ENCODE assay signal across 9 mouse cellular contexts in the genomic region with DNA sequence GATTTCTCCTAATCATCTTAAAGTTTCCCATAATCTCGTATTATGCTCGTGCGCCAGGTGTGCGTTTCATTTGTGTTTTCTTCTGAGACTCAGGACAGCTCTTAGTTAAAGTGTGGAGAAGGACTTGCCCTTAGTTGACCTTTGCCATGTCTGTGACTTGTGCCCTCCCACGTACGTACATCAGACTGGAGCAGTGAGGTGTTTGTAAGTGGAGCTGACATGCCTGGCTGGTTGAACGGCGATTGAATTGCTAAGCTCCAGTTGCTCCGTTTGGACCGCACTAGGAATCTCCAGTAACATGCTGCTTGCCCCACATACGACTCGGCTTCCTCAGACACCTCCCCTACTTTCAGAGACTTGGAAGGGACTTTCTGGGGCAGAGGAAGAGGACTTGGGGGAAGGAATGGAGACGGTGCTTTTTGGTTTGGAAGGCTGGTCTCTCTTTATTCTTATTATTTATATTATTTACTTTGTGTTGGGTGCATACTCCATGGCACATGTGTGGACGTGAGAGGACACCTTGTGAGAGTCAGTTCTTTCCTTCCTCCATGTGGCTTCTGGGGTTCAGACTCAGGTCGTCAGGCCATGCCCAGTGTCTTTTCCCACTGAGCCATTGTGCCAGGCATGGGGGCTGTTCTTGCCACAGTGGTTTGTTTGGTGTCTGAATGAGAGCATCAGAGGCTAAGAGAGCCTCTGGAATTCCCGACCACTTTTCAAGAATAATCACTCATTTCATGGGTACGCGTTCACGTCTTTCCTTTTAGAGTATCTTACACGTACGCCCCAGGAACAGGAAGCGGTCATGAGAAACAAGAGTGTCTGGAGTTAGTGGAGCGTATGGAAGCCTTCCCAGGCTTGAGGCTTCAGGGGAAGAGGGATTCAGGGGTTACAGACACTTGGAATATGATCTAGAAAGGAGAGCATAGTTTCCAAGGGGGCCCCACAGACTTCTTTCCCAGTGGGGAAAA. TPM values are rescaled to one million over a fixed set of nuclear protein-coding genes. Genes with fewer than 3 reads are reported as not detected.
DNase-seq lines count a peak whose midpoint lies in the region; ATAC-seq and TF ChIP-seq lines count a peak whose summit lies in the region.
"Had no signal": no experiment of that assay in that cellular context is flagged by ENCODE, and none has a peak within 500 bp of the region (broad histone marks: within the 10 kb centered on the region; RNA-seq: fewer than 3 reads in every experiment).

No protein-coding gene starts in this region.

- H3K9me3 ChIP-seq in lung, postnatal 0 days (ENCODE audit: low read length) = no peaks in the 10 kb centered on the region
- H3K9me3 ChIP-seq: forebrain, embryonic 15.5 days had no signal

- TF ChIP-seq EP300 in lung, postnatal 0 days (IDR thresholded peaks at IDR 0.05) = no peak

- DNase-seq in cerebellum, adult 11-12 months = peak; percentile 28
- DNase-seq in cerebellum, adult 18-20 months = no peak
- peak; percentile 21 for DNase-seq in lung, postnatal 0 days (ENCODE audit: low spot score)
- DNase-seq in lung, adult 2 months = no peak
- peak; percentile 76 for DNase-seq in kidney, adult 9 months
- no peak for DNase-seq in left cerebral cortex, adult 9 months (ENCODE audit: low spot score in 2 of 2)
- no peak for DNase-seq in ovary, adult 18-20 months (ENCODE audit: low spot score)

- 38% methylated on average over 23 of the region's 23 CpGs for WGBS in lung, postnatal 0 days
- 43% methylated on average over 23 of the region's 23 CpGs for WGBS in lung, adult 2 months
- WGBS in small intestine, adult 2 months = 56% methylated on average over 23 of the region's 23 CpGs

- peaks cover 10% of the 10 kb centered on the region; the same call in 1 of the 2 replicates for H3K4me1 ChIP-seq in lung, postnatal 0 days (ENCODE audit: insufficient read depth, low read depth, low read length)
- H3K4me1 ChIP-seq in lung, adult 2 months (ENCODE audit: control insufficient read depth, insufficient read depth, low read length) = peaks cover 29% of the 10 kb centered on the region
- peaks cover 29% of the 10 kb centered on the region for H3K4me1 ChIP-seq in small intestine, adult 2 months (ENCODE audit: control insufficient read depth, insufficient read depth, insufficient read length, low read length)

- H3K9ac ChIP-seq in lung, postnatal 0 days (replicated peaks; ENCODE audit: low read depth) = no peak overlapping the region
- H3K9ac ChIP-seq: forebrain, embryonic 15.5 days had no signal

- peak overlapping the region; percentile 65; the same call in 1 of the 2 replicates for H3K27ac ChIP-seq in lung, postnatal 0 days (ENCODE audit: low read length)
- H3K27ac ChIP-seq in small intestine, adult 2 months (ENCODE audit: insufficient read depth, low read depth, low read length) = peak overlapping the region; percentile 96

- peaks cover 12% of the 10 kb centered on the region for H3K36me3 ChIP-seq in lung, postnatal 0 days (ENCODE audit: insufficient read depth, low read length)
- H3K36me3 ChIP-seq in small intestine, adult 2 months (ENCODE audit: control insufficient read depth, insufficient read depth, low read length) = peaks cover 21% of the 10 kb centered on the region

- H3K27me3 ChIP-seq in lung, postnatal 0 days (replicated peaks; ENCODE audit: insufficient read depth, low read length) = no peaks in the 10 kb centered on the region
- H3K27me3 ChIP-seq in small intestine, adult 2 months (ENCODE audit: control insufficient read depth, insufficient read depth, low read length) = no peaks in the 10 kb centered on the region
- H3K27me3 ChIP-seq: forebrain, embryonic 15.5 days had no signal

- H3K4me2 ChIP-seq in lung, postnatal 0 days (replicated peaks; ENCODE audit: low read depth, low read length) = no peak overlapping the region
- H3K4me2 ChIP-seq: forebrain, embryonic 15.5 days had no signal

- TF ChIP-seq POLR2A in lung, adult 2 months (IDR thresholded peaks at IDR 0.05; ENCODE audit: borderline replicate concordance, extremely low read depth, low read depth, low read length) = no peak
- TF ChIP-seq POLR2A in small intestine, adult 2 months (IDR thresholded peaks at IDR 0.05; ENCODE audit: low read depth, low read length) = no peak

- no peak for TF ChIP-seq CTCF in lung, postnatal 0 days (IDR thresholded peaks at IDR 0.05)
- no peak for TF ChIP-seq CTCF in lung, adult 2 months (IDR thresholded peaks at IDR 0.05; ENCODE audit: insufficient read depth, low read length)
- no peak for TF ChIP-seq CTCF in small intestine, adult 2 months (IDR thresholded peaks at IDR 0.05; ENCODE audit: extremely low read depth, insufficient read length, insufficient replicate concordance, low read depth, low read length)

- 0 out of 2 replicates have a peak, but pooled peaks have one; percentile 18 for ATAC-seq in lung, postnatal 0 days
- ATAC-seq: forebrain, embryonic 15.5 days had no signal

- H3K4me3 ChIP-seq in lung, postnatal 0 days (ENCODE audit: low read depth, low read length) = no peak overlapping the region
- H3K4me3 ChIP-seq in lung, adult 2 months (replicated peaks; ENCODE audit: extremely low read depth, low read depth, low read length) = no peak overlapping the region
- H3K4me3 ChIP-seq in small intestine, adult 2 months (ENCODE audit: low read depth, low read length) = no peak overlapping the region
- H3K4me3 ChIP-seq: forebrain, embryonic 15.5 days had no signal

RNA-seq across cellular contexts. Expression of a gene that starts 20.5 kb away (rescaled TPM):
- 113 and 115 TPM in 2 replicates for polyA plus RNA-seq in lung, postnatal 0 days (2015; fragmentation: Nextera tagmentation; extraction: Ambion mirVana)
- polyA plus RNA-seq in lung, adult 2 months (2012; rRNA removed) = 261 and 292 TPM in 2 replicates
- polyA plus RNA-seq in small intestine, adult 2 months (2012; rRNA removed) = 144 and 240 TPM in 2 replicates

RNA-seq across cellular contexts. Expression of a gene that starts 39.8 kb away (rescaled TPM):
- polyA plus RNA-seq in lung, postnatal 0 days (2015; fragmentation: Nextera tagmentation; extraction: Ambion mirVana) = 10.4 and 10.8 TPM in 2 replicates
- polyA plus RNA-seq in lung, adult 2 months (2012; rRNA removed) = 7.9 and 10.9 TPM in 2 replicates
- polyA plus RNA-seq in small intestine, adult 2 months (2012; rRNA removed) = 5.6 and 6.9 TPM in 2 replicates

RNA-seq across cellular contexts. Expression of a gene that starts 45.1 kb away (rescaled TPM):
- polyA plus RNA-seq in lung, postnatal 0 days (2015; fragmentation: Nextera tagmentation; extraction: Ambion mirVana) = 0.29 and 0.55 TPM in 2 replicates
- polyA plus RNA-seq in lung, adult 2 months (2012; rRNA removed) = 0.40 and 1.00 TPM in 2 replicates
- polyA plus RNA-seq in small intestine, adult 2 months (2012; rRNA removed) = 0.38 and 2.6 TPM in 2 replicates

RNA-seq across cellular contexts. Expression of a gene that starts 56.7 kb away (rescaled TPM):
- 0.07 and 0.49 TPM in 2 replicates for polyA plus RNA-seq in lung, postnatal 0 days (2015; fragmentation: Nextera tagmentation; extraction: Ambion mirVana)
- polyA plus RNA-seq in lung, adult 2 months (2012; rRNA removed) = 4.4 and 4.9 TPM in 2 replicates
- 6.3 and 14.1 TPM in 2 replicates for polyA plus RNA-seq in small intestine, adult 2 months (2012; rRNA removed)

Comparison
In these comparisons a context has a peak if more than half of its experiments do, and no peak if none do; other contexts are left out.
1. DNase-seq: peak in cerebellum, adult 11-12 months (single experiment), lung, postnatal 0 days (single experiment) and kidney, adult 9 months (single experiment); none in cerebellum, adult 18-20 months (0 of 2), lung, adult 2 months (single experiment), left cerebral cortex, adult 9 months (0 of 2) and ovary, adult 18-20 months (single experiment).